Mouse (Mus musculus) forebrain, embryonic 14.5 days (tissue): ENCODE measurements at regions not wholly inside any gene's neighbourhood (a gene's known extent, or its start where the extent isn't known, plus 50 kb on each side); places are given as distances from the start of the nearest gene placed in this dataset.

Experiments used
- ATAC-seq: fragments of 200-750 bp; cut with Nextera tagmentation; 2 replicates; pipeline ENCODE4 v1.8.0; 2017; ENCODE audit warnings: mild to moderate bottlenecking, moderate library complexity
- DNase-seq: peaks from one replicate; pipeline ENCODE4 v3.0.0-alpha.2; 2015; ENCODE audit warnings: low spot score
- H3K27ac ChIP-seq: fragments of 300-500 bp; sonication (generic); 2 replicates; pipeline ENCODE4 v1.5.1; 2014; ENCODE audit warnings: low read depth, mild to moderate bottlenecking, control low read depth, low read length, moderate library complexity
- H3K27me3 ChIP-seq: fragments of 300-500 bp; sonication (generic); replicated peaks from 2 replicates; pipeline ENCODE4 v1.6.1; 2014; ENCODE audit warnings: low read length, control low read depth, mixed read lengths; ENCODE audit not compliant: control insufficient read depth, insufficient read depth
- H3K36me3 ChIP-seq: fragments of 300-500 bp; sonication (generic); 2 replicates; pipeline ENCODE4 v1.6.1; 2014; ENCODE audit warnings: low read length, control low read depth; ENCODE audit not compliant: control insufficient read depth, insufficient read depth
- H3K4me1 ChIP-seq: fragments of 300-500 bp; sonication (generic); 2 replicates; pipeline ENCODE4 v1.6.1; 2014; ENCODE audit warnings: antibody characterized with exemption, low read length, control low read depth; ENCODE audit not compliant: control insufficient read depth, insufficient read depth
- H3K4me2 ChIP-seq: fragments of 300-500 bp; sonication (generic); 2 replicates; pipeline ENCODE4 v1.6.1; 2014; ENCODE audit warnings: mild to moderate bottlenecking, control low read depth, low read length
- H3K4me3 ChIP-seq: fragments of 300-500 bp; sonication (generic); 2 replicates; pipeline ENCODE4 v1.5.1; 2014; ENCODE audit warnings: low read depth, low read length, control low read depth
- H3K9ac ChIP-seq: fragments of 300-500 bp; sonication (generic); 2 replicates; pipeline ENCODE4 v1.6.1; 2014; ENCODE audit warnings: mild to moderate bottlenecking, low read length, control low read depth, moderate library complexity
- H3K9me3 ChIP-seq: fragments of 300-500 bp; sonication (generic); replicated peaks from 2 replicates; pipeline ENCODE4 v1.6.1; 2016; ENCODE audit warnings: low read length, control low read depth, mixed read lengths; ENCODE audit not compliant: control insufficient read depth
- WGBS: fragments of 180-500 bp; shearing (Covaris S2); extraction: QIAGEN DNeasy Blood & Tissue Kit; methylation state at CpG from one replicate; pipeline ENCODE4 v1.1.7; 2014; 5-methylcytosine and 5-hydroxymethylcytosine counted together

DNA sequence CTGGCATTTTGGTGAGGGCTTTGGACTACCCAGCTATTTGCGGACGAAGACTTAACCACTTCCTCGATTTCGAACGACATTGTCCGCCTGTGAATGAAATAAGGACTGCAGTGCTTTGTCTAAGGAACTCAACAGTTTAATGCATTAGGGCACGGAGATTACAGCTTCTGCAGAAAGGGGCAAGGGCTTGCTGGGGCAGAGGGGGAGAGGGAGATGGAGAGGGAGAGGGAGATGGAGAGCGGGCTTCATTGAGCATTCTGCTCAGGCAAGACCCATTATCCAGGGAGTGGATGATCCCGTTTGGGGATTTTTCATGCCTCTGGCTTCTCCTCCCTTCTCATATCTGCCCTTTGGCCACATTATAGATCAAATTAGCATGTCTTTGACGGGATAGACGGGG, 117.8 kb downstream of the Rpl14 start:
- Histone ChIP-seq H3K4me2 (no peak overlapping the region), H3K27ac (no peak overlapping the region), H3K36me3 (no peaks in the 10 kb centered on the region), H3K4me3 (no peak overlapping the region), H3K4me1 (peaks cover 40% of the 10 kb centered on the region), H3K9ac (no peak overlapping the region), H3K9me3 (no peaks in the 10 kb centered on the region), H3K27me3 (no peaks in the 10 kb centered on the region)
- DNase-seq (no peak), ATAC-seq (no peak)
- WGBS: 56% methylated on average over 11 of the region's 11 CpGs

DNA sequence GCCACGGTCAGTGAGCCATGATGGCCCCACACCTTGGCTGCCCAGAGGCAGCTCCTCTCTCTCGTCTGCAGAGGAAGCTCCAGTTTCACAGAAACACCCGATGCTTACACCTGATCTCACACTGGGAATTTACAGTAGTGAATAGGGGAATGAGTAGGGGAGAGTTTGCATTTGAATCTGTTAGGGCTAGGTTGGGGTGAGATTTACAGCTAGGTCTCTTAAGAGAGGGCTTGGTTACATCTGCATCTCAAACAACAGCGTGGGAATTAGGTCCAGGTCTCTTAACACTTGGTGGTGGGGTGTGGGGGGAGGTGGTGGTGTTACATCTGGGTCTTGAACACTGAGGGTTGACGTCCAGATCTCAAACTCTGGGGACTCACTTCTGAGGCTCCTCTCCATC, 119.3 kb downstream of the Rpl14 start:
- Histone ChIP-seq H3K4me3 (no peak overlapping the region), H3K27ac (peak overlapping the region; percentile 81), H3K9me3 (no peaks in the 10 kb centered on the region), H3K9ac (no peak overlapping the region), H3K27me3 (no peaks in the 10 kb centered on the region), H3K4me1 (peaks cover 40% of the 10 kb centered on the region), H3K36me3 (no peaks in the 10 kb centered on the region), H3K4me2 (peak overlapping the region; percentile 47)
- 0 out of 2 replicates have a peak, but pooled peaks have one; percentile 1 for ATAC-seq
- WGBS: 26% methylated on average over 5 of the region's 5 CpGs
- no peak for DNase-seq

DNA sequence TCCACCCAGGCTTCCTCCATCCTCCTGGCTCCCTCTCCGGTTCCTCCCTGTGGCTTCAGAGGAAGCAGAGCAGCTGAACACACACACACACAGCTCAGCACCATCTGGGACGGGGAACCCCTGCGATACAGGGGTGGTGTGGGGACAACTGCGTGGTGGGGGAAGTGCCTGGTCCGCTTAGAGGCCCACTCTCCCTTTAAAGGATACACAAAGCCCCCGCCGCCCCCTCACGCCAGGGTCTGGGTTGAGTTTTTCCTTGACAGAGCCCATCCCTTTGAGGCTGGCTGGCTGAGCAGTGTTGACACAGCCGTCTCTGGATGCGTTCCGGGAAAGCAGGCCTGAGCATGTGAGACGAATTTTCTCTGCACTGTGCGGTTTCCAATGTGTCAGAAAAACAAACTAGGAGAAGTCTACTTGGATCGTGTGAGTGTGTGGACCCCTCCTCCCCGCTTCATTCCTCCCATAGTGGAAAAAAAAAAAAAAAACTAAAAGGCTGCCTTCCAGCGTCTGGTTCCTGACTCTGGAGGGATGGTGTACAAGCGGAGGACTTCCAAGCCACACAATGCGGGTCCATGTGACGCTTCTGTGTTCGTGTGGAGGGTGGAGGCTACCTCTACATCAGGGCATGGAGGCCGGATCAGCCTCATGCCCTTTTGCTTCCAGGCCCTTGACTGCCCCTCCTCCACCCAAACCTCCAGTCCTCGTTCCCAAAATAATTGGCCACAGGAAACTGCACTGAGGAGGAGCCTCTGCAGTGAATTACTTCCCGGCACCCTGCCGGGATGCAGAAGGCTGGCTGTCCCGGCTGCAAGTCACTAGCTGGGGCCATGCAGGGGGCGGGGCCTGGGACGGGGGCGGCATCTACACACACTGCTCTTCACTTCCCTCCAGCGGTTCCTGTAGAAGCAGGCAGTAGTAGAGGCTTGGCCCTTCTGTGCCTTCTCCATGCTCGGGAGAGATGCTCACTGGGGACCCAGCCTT, 120.0 kb downstream of the Rpl14 start:
- no peaks in the 10 kb centered on the region for H3K9me3 ChIP-seq
- 5% methylated on average over 30 of the region's 30 CpGs for WGBS
- peak overlapping the region; percentile 47 for H3K4me2 ChIP-seq
- ATAC-seq: peak; percentile 85
- H3K4me3 ChIP-seq: peak overlapping the region; percentile 8; the same call in 1 of the 2 replicates
- no peaks in the 10 kb centered on the region for H3K27me3 ChIP-seq
- peaks cover 40% of the 10 kb centered on the region for H3K4me1 ChIP-seq
- peak overlapping the region; percentile 81 for H3K27ac ChIP-seq
- no peaks in the 10 kb centered on the region for H3K36me3 ChIP-seq
- DNase-seq: peak; percentile 83
- H3K9ac ChIP-seq: peak overlapping the region; percentile 48

DNA sequence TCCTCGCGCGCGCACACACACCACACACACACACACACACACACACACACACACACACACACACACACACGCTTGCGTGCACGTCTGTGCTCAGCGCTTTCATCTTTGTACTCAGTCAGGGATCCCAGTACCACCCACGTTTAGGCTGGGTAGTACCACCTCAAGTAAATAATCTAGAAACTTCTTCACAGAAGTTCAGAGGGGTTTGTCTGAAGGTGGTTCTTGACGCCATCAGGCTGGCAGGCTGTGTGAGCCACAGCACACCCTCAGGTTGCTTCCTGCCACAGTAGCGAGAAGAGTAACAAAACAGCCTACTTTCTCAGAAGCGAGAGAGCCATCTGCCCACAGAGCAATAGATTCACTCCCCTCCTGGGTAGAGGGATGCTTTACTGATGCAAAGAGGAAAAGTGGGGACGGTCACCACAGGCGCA, 120.7 kb downstream of the Rpl14 start:
- H3K9me3 ChIP-seq: no peaks in the 10 kb centered on the region
- H3K27ac ChIP-seq: peak overlapping the region; percentile 81
- H3K27me3 ChIP-seq: no peaks in the 10 kb centered on the region
- DNase-seq: peak; percentile 38
- ATAC-seq: peak; percentile 13; the same call in 1 of the 2 replicates
- H3K9ac ChIP-seq: peak overlapping the region; percentile 48; the same call in 1 of the 2 replicates
- 0 out of 2 replicates have a peak overlapping the region, but pooled peaks have one; percentile 8 for H3K4me3 ChIP-seq
- H3K4me2 ChIP-seq: peak overlapping the region; percentile 47
- peaks cover 40% of the 10 kb centered on the region for H3K4me1 ChIP-seq
- no peaks in the 10 kb centered on the region for H3K36me3 ChIP-seq
- WGBS: 13% methylated on average over 14 of the region's 14 CpGs

DNA sequence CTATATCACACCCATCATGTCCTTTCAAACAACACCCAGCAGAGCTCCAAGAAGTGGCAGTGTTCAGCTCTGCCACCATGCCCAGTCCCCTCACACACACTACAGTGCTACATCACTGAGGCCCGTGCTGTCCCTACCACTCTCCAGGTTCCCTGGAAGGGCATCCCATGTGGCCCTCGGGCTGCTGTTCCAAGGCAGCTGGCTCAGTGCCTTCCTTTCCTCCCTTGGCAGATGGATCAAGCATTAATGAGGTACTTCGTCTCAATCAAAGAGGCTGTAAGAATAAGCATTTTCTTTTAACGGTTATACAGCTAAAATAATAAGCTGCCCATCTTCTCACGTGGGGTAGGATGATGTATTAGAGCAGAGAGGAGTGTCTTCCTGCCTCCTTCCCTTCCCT, 123.2 kb downstream of the Rpl14 start:
- H3K36me3 ChIP-seq: no peaks in the 10 kb centered on the region
- no peak for ATAC-seq
- no peak overlapping the region for H3K27ac ChIP-seq
- H3K4me1 ChIP-seq: peaks cover 35% of the 10 kb centered on the region
- H3K27me3 ChIP-seq: no peaks in the 10 kb centered on the region
- no peaks in the 10 kb centered on the region for H3K9me3 ChIP-seq
- peak; percentile 51 for DNase-seq
- 30% methylated on average over 5 of the region's 5 CpGs for WGBS
- H3K4me2 ChIP-seq: no peak overlapping the region
- H3K4me3 ChIP-seq: no peak overlapping the region
- H3K9ac ChIP-seq: no peak overlapping the region

DNA sequence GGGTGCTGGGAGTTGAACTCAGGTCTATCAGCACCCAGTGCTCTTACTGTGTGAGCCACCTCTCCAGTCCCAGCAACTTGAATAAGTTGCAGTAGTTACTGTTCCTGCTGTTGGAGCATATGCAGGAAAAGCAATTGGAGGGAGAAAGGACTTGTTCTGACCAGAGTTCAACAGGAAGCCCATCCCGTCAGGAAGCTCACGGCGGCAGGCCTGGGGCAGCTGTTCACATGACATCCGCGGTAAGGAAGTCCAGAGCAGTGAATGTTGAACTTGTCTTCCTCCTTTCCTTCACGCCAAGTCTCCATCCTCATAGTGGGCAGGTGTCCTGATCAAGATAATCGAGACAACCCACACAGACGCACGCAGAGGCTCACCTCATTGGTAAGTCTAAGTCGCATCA, 124.7 kb downstream of the Rpl14 start:
- Histone ChIP-seq H3K9me3 (no peaks in the 10 kb centered on the region), H3K4me3 (no peak overlapping the region), H3K27ac (no peak overlapping the region), H3K9ac (no peak overlapping the region), H3K36me3 (no peaks in the 10 kb centered on the region), H3K27me3 (no peaks in the 10 kb centered on the region), H3K4me1 (peaks cover 20% of the 10 kb centered on the region), H3K4me2 (no peak overlapping the region)
- 92% methylated on average over 10 of the region's 10 CpGs for WGBS
- DNase-seq: no peak
- ATAC-seq: no peak

DNA sequence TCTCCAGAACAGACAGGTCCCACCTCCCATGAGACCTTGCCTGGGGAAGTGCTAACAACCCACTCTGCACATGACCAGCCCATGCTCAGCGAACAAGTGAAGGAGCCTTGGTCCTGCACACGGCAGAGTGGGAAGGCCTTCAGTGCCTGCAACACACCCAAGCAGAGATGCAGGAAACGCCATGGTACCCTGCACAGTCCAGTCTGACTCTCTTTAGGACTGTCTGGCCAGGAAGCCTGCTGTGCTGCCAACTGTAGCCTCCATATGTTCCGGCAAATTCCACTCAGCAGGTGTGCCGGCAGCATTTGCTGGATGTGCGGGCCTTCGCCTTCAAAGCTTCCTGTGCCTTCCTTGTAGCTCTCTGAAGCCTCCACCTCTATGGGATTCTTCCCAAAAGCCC, 126.5 kb downstream of the Rpl14 start:
- H3K27me3 ChIP-seq: no peaks in the 10 kb centered on the region
- no peak for DNase-seq

DNA sequence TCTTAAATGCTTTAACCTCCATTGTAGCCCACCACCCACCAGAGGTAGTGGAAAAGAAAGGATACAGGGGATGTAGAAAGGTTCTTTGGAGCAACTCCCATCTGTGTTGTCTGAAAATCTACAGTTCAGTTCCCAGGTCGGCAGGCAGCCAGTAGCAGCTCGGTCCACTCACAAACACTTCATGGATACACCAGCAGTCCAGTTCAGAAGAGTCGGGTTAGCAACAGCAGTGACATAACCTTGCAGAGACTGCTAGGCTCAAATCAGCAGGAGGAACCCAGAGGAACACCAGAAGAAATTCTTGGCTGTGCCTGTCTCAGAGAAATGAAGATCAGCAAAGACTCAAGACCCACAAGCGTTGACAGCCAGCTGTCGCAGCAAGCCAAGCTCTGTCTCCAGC, 128.5 kb downstream of the Rpl14 start:
- no peaks in the 10 kb centered on the region for H3K27me3 ChIP-seq
- H3K4me3 ChIP-seq: no peak overlapping the region
- no peak overlapping the region for H3K4me2 ChIP-seq
- H3K9ac ChIP-seq: no peak overlapping the region
- ATAC-seq: no peak
- H3K9me3 ChIP-seq: no peaks in the 10 kb centered on the region
- 92% methylated on average over 5 of the region's 5 CpGs for WGBS
- H3K27ac ChIP-seq: no peak overlapping the region
- no peak for DNase-seq
- no peaks in the 10 kb centered on the region for H3K36me3 ChIP-seq
- H3K4me1 ChIP-seq: peaks cover 10% of the 10 kb centered on the region

More for the DNA sequence above, 126.5 kb downstream of the Rpl14 start:
- H3K4me3 ChIP-seq: no peak overlapping the region
- H3K4me2 ChIP-seq: no peak overlapping the region
- no peak overlapping the region for H3K9ac ChIP-seq
- H3K36me3 ChIP-seq: no peaks in the 10 kb centered on the region
- peaks cover 3% of the 10 kb centered on the region for H3K4me1 ChIP-seq
- ATAC-seq: no peak
- WGBS: 84% methylated on average over 7 of the region's 7 CpGs
- no peaks in the 10 kb centered on the region for H3K9me3 ChIP-seq
- no peak overlapping the region for H3K27ac ChIP-seq

DNA sequence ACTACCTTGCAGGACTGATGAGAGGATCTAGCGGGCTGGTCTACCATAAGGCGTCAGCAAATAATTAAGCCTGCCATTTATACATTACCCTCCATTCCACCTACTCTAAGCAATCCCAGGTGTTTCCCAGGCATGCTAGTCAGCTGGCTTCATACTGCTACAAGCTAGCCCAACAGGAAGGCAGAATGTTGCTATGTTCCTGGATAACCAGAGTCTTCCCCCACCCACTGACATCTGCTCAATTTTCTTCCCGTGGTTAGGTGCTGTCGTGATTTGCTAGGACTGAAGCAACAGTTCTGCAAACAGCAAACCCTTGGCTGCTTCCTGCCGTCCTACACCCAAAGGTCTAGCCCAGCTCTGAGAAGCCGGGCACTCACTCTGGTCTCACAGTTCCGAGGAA, 131.6 kb downstream of the Rpl14 start:
- Histone ChIP-seq H3K4me3 (no peak overlapping the region), H3K4me2 (no peak overlapping the region), H3K4me1 (peaks cover 10% of the 10 kb centered on the region), H3K9me3 (no peaks in the 10 kb centered on the region), H3K27ac (no peak overlapping the region; the same call in 1 of the 2 replicates), H3K27me3 (no peaks in the 10 kb centered on the region), H3K36me3 (no peaks in the 10 kb centered on the region), H3K9ac (no peak overlapping the region)
- 82% methylated on average over 7 of the region's 7 CpGs for WGBS
- no peak for DNase-seq
- no peak for ATAC-seq
